ENCODE assay signal across 22 mouse cellular contexts in the genomic region with DNA sequence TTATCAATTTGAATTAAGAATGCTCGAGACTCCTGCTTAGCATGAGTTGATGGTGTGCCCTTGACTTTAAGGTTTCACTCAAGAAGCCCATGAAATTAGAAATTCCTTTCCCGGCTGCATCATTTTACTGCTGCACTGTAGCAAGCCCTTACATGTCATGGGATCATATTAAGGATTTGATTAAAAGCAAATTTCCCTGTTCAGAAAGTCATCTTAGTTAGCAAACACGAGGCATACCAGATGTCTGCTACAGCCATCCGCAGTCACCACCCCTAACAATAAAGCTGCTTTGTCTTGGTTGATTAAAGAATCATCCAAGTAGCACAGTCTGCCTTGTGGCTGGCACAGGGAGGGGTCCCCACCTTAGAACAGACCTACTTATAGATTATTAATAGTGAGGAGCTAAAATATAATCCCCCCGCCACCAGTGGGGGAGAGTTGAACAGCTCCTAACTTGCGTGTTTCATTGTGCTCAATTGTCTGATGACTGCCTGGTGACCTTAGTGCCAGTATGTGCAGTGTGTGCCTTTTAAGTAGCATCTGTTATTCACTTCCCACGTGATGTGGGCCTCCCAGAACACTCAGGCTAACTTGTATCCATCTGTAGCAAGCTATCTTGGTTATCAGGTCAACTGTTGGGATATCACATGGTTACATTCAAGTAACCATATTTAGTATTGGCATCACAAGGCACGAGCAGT.
DNase-seq lines count a peak whose midpoint lies in the region; ATAC-seq and TF ChIP-seq lines count a peak whose summit lies in the region.
"Had no signal": no experiment of that assay in that cellular context is flagged by ENCODE, and none has a peak within 500 bp of the region (broad histone marks: within the 10 kb centered on the region; RNA-seq: fewer than 3 reads in every experiment).

No protein-coding gene starts in this region.

- TF ChIP-seq EP300 in liver, postnatal 0 days (IDR thresholded peaks at IDR 0.05; ENCODE audit: low read depth): no peak

- WGBS in forebrain, embryonic 13.5 days: 88% methylated on average over 8 of the region's 8 CpGs
- WGBS in forebrain, embryonic 10.5 days: 89% methylated on average over 8 of the region's 8 CpGs
- WGBS in intestine, embryonic 14.5 days: 81% methylated on average over 8 of the region's 8 CpGs
- 81% methylated on average over 8 of the region's 8 CpGs for WGBS in intestine, embryonic 16.5 days
- 71% methylated on average over 8 of the region's 8 CpGs for WGBS in midbrain, embryonic 15.5 days
- WGBS in kidney, embryonic 15.5 days: 84% methylated on average over 8 of the region's 8 CpGs
- WGBS in liver, postnatal 0 days (ENCODE audit: insufficient replicate concordance): 82% methylated on average over 8 of the region's 8 CpGs

- H3K9me3 ChIP-seq in forebrain, embryonic 13.5 days (replicated peaks): no peaks in the 10 kb centered on the region
- no peaks in the 10 kb centered on the region for H3K9me3 ChIP-seq in forebrain, embryonic 10.5 days
- no peaks in the 10 kb centered on the region for H3K9me3 ChIP-seq in intestine, embryonic 14.5 days (ENCODE audit: control insufficient read depth, low read length)
- H3K9me3 ChIP-seq in intestine, embryonic 16.5 days (ENCODE audit: control insufficient read depth, low read length): no peaks in the 10 kb centered on the region
- no peaks in the 10 kb centered on the region for H3K9me3 ChIP-seq in midbrain, embryonic 15.5 days
- H3K9me3 ChIP-seq in kidney, embryonic 15.5 days (replicated peaks): no peaks in the 10 kb centered on the region
- no peaks in the 10 kb centered on the region for H3K9me3 ChIP-seq in liver, postnatal 0 days (ENCODE audit: low read length)
- H3K9me3 ChIP-seq: embryonic facial prominence, embryonic 12.5 days; heart, embryonic 15.5 days; limb, embryonic 10.5 days had no signal

- no peak overlapping the region for H3K9ac ChIP-seq in forebrain, embryonic 13.5 days
- H3K9ac ChIP-seq in intestine, embryonic 14.5 days (ENCODE audit: low read length): no peak overlapping the region
- H3K9ac ChIP-seq in intestine, embryonic 16.5 days (ENCODE audit: low read depth, low read length): no peak overlapping the region
- H3K9ac ChIP-seq in midbrain, embryonic 15.5 days: no peak overlapping the region
- no peak overlapping the region for H3K9ac ChIP-seq in kidney, embryonic 15.5 days
- H3K9ac ChIP-seq in liver, postnatal 0 days (replicated peaks): no peak overlapping the region
- H3K9ac ChIP-seq: embryonic facial prominence, embryonic 12.5 days; heart, embryonic 15.5 days had no signal

- no peak overlapping the region for H3K4me2 ChIP-seq in forebrain, embryonic 13.5 days
- no peak overlapping the region for H3K4me2 ChIP-seq in intestine, embryonic 14.5 days (ENCODE audit: low read length)
- H3K4me2 ChIP-seq in intestine, embryonic 16.5 days (ENCODE audit: low read depth, low read length): no peak overlapping the region
- no peak overlapping the region for H3K4me2 ChIP-seq in midbrain, embryonic 15.5 days
- no peak overlapping the region for H3K4me2 ChIP-seq in kidney, embryonic 15.5 days
- no peak overlapping the region for H3K4me2 ChIP-seq in liver, postnatal 0 days (ENCODE audit: low read depth, low read length)
- H3K4me2 ChIP-seq: embryonic facial prominence, embryonic 12.5 days; heart, embryonic 15.5 days had no signal

- peaks cover 24% of the 10 kb centered on the region for H3K36me3 ChIP-seq in forebrain, embryonic 13.5 days (ENCODE audit: poor library complexity, severe bottlenecking)
- H3K36me3 ChIP-seq in forebrain, embryonic 10.5 days (replicated peaks): peaks cover 57% of the 10 kb centered on the region
- H3K36me3 ChIP-seq in intestine, embryonic 14.5 days (ENCODE audit: control insufficient read depth, insufficient read depth, low read length): peaks cover 26% of the 10 kb centered on the region
- H3K36me3 ChIP-seq in intestine, embryonic 16.5 days (ENCODE audit: control insufficient read depth, insufficient read depth, low read length): no peaks in the 10 kb centered on the region
- H3K36me3 ChIP-seq in midbrain, embryonic 15.5 days (replicated peaks): no peaks in the 10 kb centered on the region
- H3K36me3 ChIP-seq in kidney, embryonic 15.5 days: peaks cover 43% of the 10 kb centered on the region
- H3K36me3 ChIP-seq in liver, postnatal 0 days (replicated peaks; ENCODE audit: insufficient read depth, low read length): peaks cover 11% of the 10 kb centered on the region; the same call in 1 of the 2 replicates

- 0 out of 2 replicates have a peak, but pooled peaks have one; percentile 7 for ATAC-seq in forebrain, embryonic 13.5 days
- no peak for ATAC-seq in intestine, embryonic 14.5 days (replicated peaks; ENCODE audit: low FRiP score, low TSS enrichment, low read depth)
- ATAC-seq in intestine, embryonic 16.5 days: no peak
- ATAC-seq in midbrain, embryonic 15.5 days (replicated peaks): peak; percentile 43; the same call in 1 of the 2 replicates
- ATAC-seq in kidney, embryonic 15.5 days (replicated peaks; ENCODE audit: low FRiP score): no peak
- no peak for ATAC-seq in liver, postnatal 0 days

- no peak overlapping the region for H3K27ac ChIP-seq in forebrain, embryonic 13.5 days
- no peak overlapping the region for H3K27ac ChIP-seq in forebrain, embryonic 10.5 days
- no peak overlapping the region for H3K27ac ChIP-seq in intestine, embryonic 14.5 days (ENCODE audit: low read depth)
- no peak overlapping the region for H3K27ac ChIP-seq in intestine, embryonic 16.5 days (ENCODE audit: low read length)
- H3K27ac ChIP-seq in midbrain, embryonic 15.5 days: no peak overlapping the region
- no peak overlapping the region for H3K27ac ChIP-seq in kidney, embryonic 15.5 days
- no peak overlapping the region for H3K27ac ChIP-seq in liver, postnatal 0 days (ENCODE audit: low read depth)
- H3K27ac ChIP-seq: embryonic facial prominence, embryonic 12.5 days; heart, adult 2 months; heart, embryonic 15.5 days; kidney, postnatal 0 days; limb, embryonic 10.5 days had no signal

- no peak for DNase-seq in forebrain, embryonic 10.5 days (ENCODE audit: extremely low spot score, low spot score)
- peak; percentile 50 for DNase-seq in intestine, embryonic 14.5 days (ENCODE audit: low spot score)
- peak; percentile 19 for DNase-seq in brain, adult 2 months (ENCODE audit: low read depth, low spot score)
- DNase-seq in liver, postnatal 0 days: no peak
- DNase-seq: adrenal gland, adult 2 months; cerebellum, adult 9-10 months; gastrocnemius, postnatal 14 days; heart, adult 2 months; heart, postnatal 4 days; kidney, adult 11 months; lung, adult 18-20 months; right cerebral cortex, adult 18-20 months; thymus, adult 18-20 months had no signal

- H3K27me3 ChIP-seq in forebrain, embryonic 13.5 days: no peaks in the 10 kb centered on the region
- no peaks in the 10 kb centered on the region for H3K27me3 ChIP-seq in forebrain, embryonic 10.5 days (ENCODE audit: poor library complexity, severe bottlenecking)
- no peaks in the 10 kb centered on the region for H3K27me3 ChIP-seq in intestine, embryonic 14.5 days (replicated peaks; ENCODE audit: control insufficient read depth, insufficient read depth, low read length)
- no peaks in the 10 kb centered on the region for H3K27me3 ChIP-seq in intestine, embryonic 16.5 days (replicated peaks; ENCODE audit: control insufficient read depth, insufficient read depth, low read length)
- H3K27me3 ChIP-seq in midbrain, embryonic 15.5 days (replicated peaks): no peaks in the 10 kb centered on the region
- H3K27me3 ChIP-seq in kidney, embryonic 15.5 days: no peaks in the 10 kb centered on the region
- H3K27me3 ChIP-seq in liver, postnatal 0 days (ENCODE audit: insufficient read depth, low read length): no peaks in the 10 kb centered on the region
- H3K27me3 ChIP-seq: embryonic facial prominence, embryonic 12.5 days; heart, embryonic 15.5 days had no signal

- no peak for TF ChIP-seq CTCF in liver, postnatal 0 days (IDR thresholded peaks at IDR 0.05; ENCODE audit: low read depth)

- no peak overlapping the region for H3K4me3 ChIP-seq in forebrain, embryonic 13.5 days
- H3K4me3 ChIP-seq in forebrain, embryonic 10.5 days: no peak overlapping the region
- no peak overlapping the region for H3K4me3 ChIP-seq in intestine, embryonic 14.5 days (ENCODE audit: low read depth, low read length)
- no peak overlapping the region for H3K4me3 ChIP-seq in intestine, embryonic 16.5 days (ENCODE audit: low read length)
- H3K4me3 ChIP-seq in midbrain, embryonic 15.5 days: no peak overlapping the region
- H3K4me3 ChIP-seq in kidney, embryonic 15.5 days (replicated peaks): no peak overlapping the region
- H3K4me3 ChIP-seq in liver, postnatal 0 days (ENCODE audit: low read depth, low read length): no peak overlapping the region
- H3K4me3 ChIP-seq: embryonic facial prominence, embryonic 12.5 days; heart, adult 2 months; heart, embryonic 15.5 days; limb, embryonic 10.5 days; myocyte had no signal

- H3K4me1 ChIP-seq in forebrain, embryonic 13.5 days: peaks cover 14% of the 10 kb centered on the region
- H3K4me1 ChIP-seq in forebrain, embryonic 10.5 days: no peaks in the 10 kb centered on the region
- no peaks in the 10 kb centered on the region for H3K4me1 ChIP-seq in intestine, embryonic 14.5 days (replicated peaks; ENCODE audit: control insufficient read depth, insufficient read depth, low read length)
- no peaks in the 10 kb centered on the region for H3K4me1 ChIP-seq in intestine, embryonic 16.5 days (ENCODE audit: control insufficient read depth, insufficient read depth, low read length)
- H3K4me1 ChIP-seq in midbrain, embryonic 15.5 days: peaks cover 6% of the 10 kb centered on the region; the same call in 1 of the 2 replicates
- H3K4me1 ChIP-seq in kidney, embryonic 15.5 days: no peaks in the 10 kb centered on the region
- H3K4me1 ChIP-seq in liver, postnatal 0 days (ENCODE audit: insufficient read depth): 0 out of 2 replicates have a peak, but pooled peaks cover 2% of the 10 kb centered on the region
- H3K4me1 ChIP-seq: limb, embryonic 10.5 days had no signal

Comparison
In these comparisons a context has a peak if more than half of its experiments do, and no peak if none do; other contexts are left out.
1. ATAC-seq: peak in forebrain, embryonic 13.5 days (single experiment) and midbrain, embryonic 15.5 days (single experiment); none in intestine, embryonic 14.5 days (single experiment), intestine, embryonic 16.5 days (single experiment), kidney, embryonic 15.5 days (single experiment) and liver, postnatal 0 days (single experiment).
2. DNase-seq: peak in intestine, embryonic 14.5 days (single experiment) and brain, adult 2 months (single experiment); none in forebrain, embryonic 10.5 days (single experiment) and liver, postnatal 0 days (single experiment).